Mouse (Mus musculus) liver, adult 2 months (tissue): ENCODE measurements around the gene Setd1a. TPM values are rescaled to one million over a fixed set of nuclear protein-coding genes. Genes with fewer than 3 reads are reported as not detected.
"Not testable (repeated sequence)": the region's sequence is repeated elsewhere in the genome, so short reads cannot be mapped to it uniquely, and the experiment has no call there.

ENCODE experiments used
- DNase-seq: peaks from one replicate; pipeline ENCODE4 v3.0.0-alpha.2; 2011; ENCODE audit warnings: low read depth, low spot score; ENCODE audit errors: extremely low read depth
- H3K27ac ChIP-seq: fragments of 200-500 bp; replicated peaks from 2 replicates; pipeline ENCODE4 v1.5.1; 2012; ENCODE audit warnings: low read depth, mild to moderate bottlenecking, control low read depth, inconsistent platforms, low read length; ENCODE audit not compliant: insufficient read depth
- H3K27me3 ChIP-seq: fragments of 200-500 bp; 2 replicates; pipeline ENCODE4 v1.6.1; 2012; ENCODE audit warnings: mild to moderate bottlenecking, moderate library complexity, low read length, inconsistent platforms; ENCODE audit not compliant: control insufficient read depth, insufficient read depth
- H3K36me3 ChIP-seq: fragments of 200-500 bp; 2 replicates; pipeline ENCODE4 v1.6.1; 2012; ENCODE audit warnings: low read length, inconsistent platforms; ENCODE audit not compliant: control insufficient read depth, insufficient read depth
- H3K4me1 ChIP-seq: fragments of 200-500 bp; 2 replicates; pipeline ENCODE4 v1.6.1; 2011; ENCODE audit warnings: low read length; ENCODE audit not compliant: control insufficient read depth, insufficient read depth
- H3K4me3 ChIP-seq: fragments of 200-500 bp; 2 replicates; pipeline ENCODE4 v1.5.1; 2011; ENCODE audit warnings: low read depth, mild to moderate bottlenecking, control low read depth, low read length, moderate library complexity; ENCODE audit not compliant: insufficient read depth
- H3K79me2 ChIP-seq: fragments of 200-500 bp; 2 replicates; pipeline ENCODE4 v1.6.1; 2012; ENCODE audit warnings: inconsistent platforms, mild to moderate bottlenecking, low read length, moderate library complexity; ENCODE audit not compliant: control insufficient read depth, insufficient read depth
- H3K9ac ChIP-seq: fragments of 200-500 bp; 2 replicates; pipeline ENCODE4 v1.6.1; 2012; ENCODE audit warnings: low read depth, mild to moderate bottlenecking, control low read depth, inconsistent platforms, low read length
- CTCF ChIP-seq: fragments of 200-500 bp; IDR thresholded peaks from 2 replicates; pipeline ENCODE4 v1.5.1; 2011; ENCODE audit warnings: low read depth, low read length, control low read depth
- POLR2A ChIP-seq: fragments of 200-500 bp; IDR thresholded peaks from 2 replicates; pipeline ENCODE4 v1.6.1; 2011; ENCODE audit warnings: low read length, control low read depth; ENCODE audit not compliant: insufficient read depth; ENCODE audit errors: extremely low read depth
- WGBS: fragments of 180-500 bp; shearing (Covaris S2); methylation state at CpG from one replicate; pipeline ENCODE4 v1.1.7; 2018; 5-methylcytosine and 5-hydroxymethylcytosine counted together
- polyA plus RNA-seq: library from polyadenylated mRNA; depleted of rRNA; stranded (reverse); fragments of >200 nt; gene quantifications from 2 replicates; pipeline ENCODE4 v1.2.3, GENCODE M21; 2012
- total RNA-seq: library from RNA; depleted of rRNA; stranded (reverse); fragments of >200 nt; gene quantifications from 2 replicates; pipeline ENCODE4 v1.2.3, GENCODE M21; 2014

The Setd1a gene
- total and polyA plus RNA-seq, 2 experiments = 2.6 to 7.8 TPM

GRCm38 (mm10) chr7:127771262-127771661 lies 5.2 kb upstream of the Setd1a start:
- Histone ChIP-seq H3K27ac (no peak overlapping the region), H3K4me1 (peaks cover 17% of the 10 kb centered on the region), H3K9ac (no peak overlapping the region), H3K36me3 (no peaks in the 10 kb centered on the region), H3K79me2 (no peaks in the 10 kb centered on the region; the same call in 1 of the 2 replicates), H3K27me3 (no peaks in the 10 kb centered on the region), H3K4me3 (no peak overlapping the region)
- 68% methylated on average over 5 of the region's 5 CpGs for WGBS
- DNase-seq = no peak
- TF ChIP-seq CTCF (no peak), POLR2A (no peak)

- TF ChIP-seq POLR2A = no peak
- TF ChIP-seq CTCF = no peak
- H3K4me1 ChIP-seq = peaks cover 17% of the 10 kb centered on the region
- H3K27ac ChIP-seq = no peak overlapping the region
- 18% methylated on average over 3 of the region's 3 CpGs for WGBS
- no peaks in the 10 kb centered on the region for H3K27me3 ChIP-seq
- DNase-seq = peak; percentile 64
- H3K79me2 ChIP-seq = no peaks in the 10 kb centered on the region; the same call in 1 of the 2 replicates
- no peaks in the 10 kb centered on the region for H3K36me3 ChIP-seq
- H3K4me3 ChIP-seq = no peak overlapping the region
- no peak overlapping the region for H3K9ac ChIP-seq
Observed at GRCm38 (mm10) chr7:127772080-127772479, 4.4 kb upstream of the Setd1a start.

GRCm38 (mm10) chr7:127772557-127772956 lies 3.9 kb upstream of the Setd1a start:
- H3K36me3 ChIP-seq = no peaks in the 10 kb centered on the region
- 93% methylated on average over 1 of the region's 1 CpGs for WGBS
- no peak overlapping the region for H3K4me3 ChIP-seq
- H3K4me1 ChIP-seq = peaks cover 17% of the 10 kb centered on the region
- no peak for DNase-seq
- H3K9ac ChIP-seq = no peak overlapping the region
- peaks cover 2% of the 10 kb centered on the region; the same call in 1 of the 2 replicates for H3K79me2 ChIP-seq
- no peaks in the 10 kb centered on the region for H3K27me3 ChIP-seq
- no peak overlapping the region for H3K27ac ChIP-seq
- no peak for TF ChIP-seq CTCF
- no peak for TF ChIP-seq POLR2A

GRCm38 (mm10) chr7:127773664-127774384 lies 2.6 kb upstream of the Setd1a start:
- WGBS = 42% methylated on average over 9 of the region's 9 CpGs
- Histone ChIP-seq H3K4me3 (no peak overlapping the region), H3K9ac (no peak overlapping the region), H3K36me3 (no peaks in the 10 kb centered on the region), H3K4me1 (peaks cover 21% of the 10 kb centered on the region), H3K27ac (no peak overlapping the region), H3K27me3 (no peaks in the 10 kb centered on the region), H3K79me2 (peaks cover 8% of the 10 kb centered on the region; the same call in 1 of the 2 replicates)
- DNase-seq = peak; percentile 58
- no peak for TF ChIP-seq POLR2A
- peak; percentile 88 for TF ChIP-seq CTCF

GRCm38 (mm10) chr7:127775837-127776236 lies 633 bp upstream of the Setd1a start:
- Histone ChIP-seq H3K9ac (peak overlapping the region; percentile 66), H3K4me1 (peaks cover 14% of the 10 kb centered on the region; the same call in 1 of the 2 replicates), H3K4me3 (peak overlapping the region; percentile 97; the same call in 1 of the 2 replicates), H3K36me3 (peaks cover 14% of the 10 kb centered on the region)
- not testable (repeated sequence) for DNase-seq, H3K27ac ChIP-seq, H3K79me2 ChIP-seq, H3K27me3 ChIP-seq
- 68% methylated on average over 7 of the region's 7 CpGs for WGBS

- TF ChIP-seq CTCF (no peak), POLR2A (peak; percentile 58; the same call in 1 of the 2 replicates)
Observed at GRCm38 (mm10) chr7:127776878-127777473, 506 bp downstream of the Setd1a start.

More at GRCm38 (mm10) chr7:127776878-127777473, 506 bp downstream of the Setd1a start:
- H3K27ac ChIP-seq = peak overlapping the region; percentile 95
- H3K27me3 ChIP-seq = no peaks in the 10 kb centered on the region
- under 1% methylated on average over 70 of the region's 70 CpGs for WGBS
- peak overlapping the region; percentile 97 for H3K4me3 ChIP-seq
- peaks cover 8% of the 10 kb centered on the region; the same call in 1 of the 2 replicates for H3K79me2 ChIP-seq
- peak overlapping the region; percentile 97 for H3K9ac ChIP-seq
- peaks cover 11% of the 10 kb centered on the region; the same call in 1 of the 2 replicates for H3K4me1 ChIP-seq
- peaks cover 22% of the 10 kb centered on the region for H3K36me3 ChIP-seq
- DNase-seq = peak; percentile 85
